8 mouse cellular contexts compared by ENCODE assay signal in genomic region chr11:60537468-60538347, GRCm38 (mm10). TPM values are rescaled to one million over a fixed set of nuclear protein-coding genes. Genes with fewer than 3 reads are reported as not detected.
DNase-seq lines count a peak whose midpoint lies in the region; ATAC-seq lines count a peak whose summit lies in the region.

No protein-coding gene starts in this region.

- ATAC-seq in intestine, embryonic 14.5 days (replicated peaks; ENCODE audit: low FRiP score, low TSS enrichment, low read depth) = peak; percentile 89

- peaks cover 9% of the 10 kb centered on the region for H3K36me3 ChIP-seq in intestine, embryonic 14.5 days (ENCODE audit: control insufficient read depth, insufficient read depth, low read length)

- H3K4me3 ChIP-seq in intestine, embryonic 14.5 days (ENCODE audit: low read depth, low read length) = peak overlapping the region; percentile 61

- no peaks in the 10 kb centered on the region for H3K27me3 ChIP-seq in intestine, embryonic 14.5 days (replicated peaks; ENCODE audit: control insufficient read depth, insufficient read depth, low read length)

- H3K4me2 ChIP-seq in intestine, embryonic 14.5 days (ENCODE audit: low read length) = peak overlapping the region; percentile 81

- DNase-seq in adrenal gland, adult 18-20 months (ENCODE audit: low spot score in 2 of 2) = peak; percentile 93 to 94
- DNase-seq in embryo, embryonic 11 days = peak; percentile 97
- DNase-seq in gastrocnemius, postnatal 25 days = peak; percentile 97
- DNase-seq in intestine, embryonic 14.5 days (ENCODE audit: low spot score) = peak; percentile 97
- DNase-seq in left cerebral cortex, postnatal 14 days (ENCODE audit: low spot score in 2 of 2) = peak; percentile 97 to 99
- DNase-seq in mesoderm, embryonic 11.5 days (ENCODE audit: low read depth, low spot score) = peak; percentile 97
- peak; percentile 97 to 98 for DNase-seq in right cerebral cortex, postnatal 36 days (ENCODE audit: low spot score in 2 of 2)
- peak; percentile 97 for DNase-seq in yolk sac, embryonic 10.5 days (ENCODE audit: low spot score)

- H3K4me1 ChIP-seq in intestine, embryonic 14.5 days (replicated peaks; ENCODE audit: control insufficient read depth, insufficient read depth, low read length) = peaks cover 31% of the 10 kb centered on the region

- no peaks in the 10 kb centered on the region for H3K9me3 ChIP-seq in intestine, embryonic 14.5 days (ENCODE audit: control insufficient read depth, low read length)

- intact Hi-C loops in left cerebral cortex, postnatal 14 days (cut with DNase I) = loop anchor here (5.0 kb wide), 1 partner anchor 80 kb away; no protein-coding TSS in a partner anchor

- WGBS in intestine, embryonic 14.5 days = under 1% methylated on average over 91 of the region's 91 CpGs

- H3K27ac ChIP-seq in intestine, embryonic 14.5 days (ENCODE audit: low read depth) = peak overlapping the region; percentile 100

- peak overlapping the region; percentile 93 for H3K9ac ChIP-seq in intestine, embryonic 14.5 days (ENCODE audit: low read length)

RNA-seq across cellular contexts. Expression of gene Alkbh5, which starts 1.5 kb away (rescaled TPM):
- 100 to 1,000 TPM in 1 of 2 experiments, 10 to 100 TPM in 1; 85.0 to 117 TPM for total RNA-seq in adrenal gland, adult 18-20 months (2021)
- total RNA-seq in gastrocnemius, postnatal 25 days (2021) = 10 to 100 TPM; 89.1 to 99.7 TPM
- 35.4 and 36.2 TPM in 2 replicates for polyA plus RNA-seq in intestine, embryonic 14.5 days (2014; fragmentation: Nextera tagmentation; extraction: Ambion mirVana)
- 10 to 100 TPM; 43.5 to 44.8 TPM for total RNA-seq in left cerebral cortex, postnatal 14 days (2021)

Comparison
In these comparisons a context has a peak if more than half of its experiments do, and no peak if none do; other contexts are left out.
1. Peak in every context shown above with its lines: DNase-seq, ATAC-seq, H3K4me3 ChIP-seq and H3K27ac ChIP-seq.